Mouse (Mus musculus): ENCODE measurements at regions not wholly inside any gene's neighbourhood (a gene's known extent, or its start where the extent isn't known, plus 50 kb on each side); places are given as distances from the start of the nearest gene placed in this dataset.

DNA sequence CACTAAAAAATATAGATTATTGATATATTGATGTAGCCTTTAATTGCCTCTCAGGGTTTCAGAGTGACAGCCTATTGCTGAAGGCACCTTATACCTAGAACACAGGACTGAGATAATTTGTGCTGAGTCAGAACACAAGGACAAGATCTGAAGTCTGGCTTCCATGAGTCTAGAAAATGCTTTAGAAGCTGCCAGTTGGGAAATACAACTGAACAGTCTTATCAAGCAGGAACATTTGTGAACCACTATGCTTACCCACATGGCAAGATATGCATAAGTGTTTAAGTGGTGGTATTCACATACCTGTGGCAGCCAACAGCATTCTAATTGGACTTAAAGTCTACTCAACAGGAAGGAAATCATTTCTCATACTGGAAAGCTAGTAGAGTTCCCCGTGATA, 202.1 kb upstream of the Tpm3-rs7 start:
- Histone ChIP-seq H3K27ac (no peak overlapping the region), H3K4me1 (no peaks in the 10 kb centered on the region), H3K4me3 (no peak overlapping the region), H3K27me3 (ENCODE audit: insufficient read depth, poor library complexity, severe bottlenecking) (no peaks in the 10 kb centered on the region), H3K9me3 (no peaks in the 10 kb centered on the region), H3K36me3 (no peaks in the 10 kb centered on the region)
- no peak for DNase-seq (ENCODE audit: low spot score)
- WGBS = 80% methylated on average over 1 of the region's 1 CpGs

DNA sequence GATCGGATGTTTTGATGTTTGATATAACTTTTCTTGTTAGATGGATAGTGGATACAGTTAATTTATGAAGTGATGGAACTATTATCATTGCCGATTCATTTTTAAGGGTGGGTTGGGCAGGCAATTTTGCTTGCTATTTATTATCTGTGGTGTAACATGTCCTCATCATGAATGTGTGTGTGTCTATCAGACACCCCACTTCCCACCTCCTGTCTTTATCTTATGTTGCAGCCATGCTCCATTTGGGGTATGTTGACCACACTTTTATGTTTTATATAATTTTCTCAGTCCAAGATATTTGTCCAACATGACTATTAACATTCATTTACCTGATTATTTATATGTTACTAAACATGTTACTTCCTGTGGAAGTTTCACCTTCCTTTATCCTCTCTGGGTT, 175.6 kb upstream of the Tpm3-rs7 start:
- no peak for DNase-seq (ENCODE audit: low spot score)
- WGBS = 81% methylated on average over 2 of the region's 2 CpGs

DNA sequence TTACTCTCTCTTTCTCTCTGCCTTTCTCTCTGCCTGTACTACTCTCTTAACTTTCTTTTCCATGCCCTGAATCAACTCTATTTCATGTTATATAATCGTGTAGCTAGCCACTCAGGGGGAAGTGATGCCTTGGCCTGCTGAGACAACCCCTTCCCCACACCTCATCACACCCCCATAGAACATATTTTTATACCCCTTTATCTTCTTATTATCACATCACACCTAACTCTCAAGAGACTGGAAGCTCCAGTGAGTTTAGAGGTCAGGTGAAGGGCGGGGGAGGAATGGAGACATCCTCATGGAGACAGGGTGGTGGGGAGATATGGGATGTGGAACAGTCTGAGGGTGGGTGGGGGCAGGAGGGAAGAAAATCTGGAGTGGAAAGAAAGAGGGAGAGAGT, 145.8 kb upstream of the Tpm3-rs7 start:
- no peak overlapping the region for H3K27ac ChIP-seq
- no peak overlapping the region for H3K4me3 ChIP-seq
- WGBS = 55% methylated on average over 2 of the region's 2 CpGs
- H3K36me3 ChIP-seq = no peaks in the 10 kb centered on the region
- H3K27me3 ChIP-seq (ENCODE audit: insufficient read depth, poor library complexity, severe bottlenecking) = no peaks in the 10 kb centered on the region
- no peaks in the 10 kb centered on the region for H3K9me3 ChIP-seq
- peak; percentile 73 for DNase-seq (ENCODE audit: low spot score)
- H3K4me1 ChIP-seq = peaks cover 13% of the 10 kb centered on the region; the same call in 1 of the 2 replicates

More for the DNA sequence above, 175.6 kb upstream of the Tpm3-rs7 start:
- no peaks in the 10 kb centered on the region for H3K4me1 ChIP-seq
- no peak overlapping the region for H3K4me3 ChIP-seq
- no peaks in the 10 kb centered on the region for H3K27me3 ChIP-seq (ENCODE audit: insufficient read depth, poor library complexity, severe bottlenecking)
- no peaks in the 10 kb centered on the region for H3K36me3 ChIP-seq
- no peaks in the 10 kb centered on the region for H3K9me3 ChIP-seq
- no peak overlapping the region for H3K27ac ChIP-seq

DNA sequence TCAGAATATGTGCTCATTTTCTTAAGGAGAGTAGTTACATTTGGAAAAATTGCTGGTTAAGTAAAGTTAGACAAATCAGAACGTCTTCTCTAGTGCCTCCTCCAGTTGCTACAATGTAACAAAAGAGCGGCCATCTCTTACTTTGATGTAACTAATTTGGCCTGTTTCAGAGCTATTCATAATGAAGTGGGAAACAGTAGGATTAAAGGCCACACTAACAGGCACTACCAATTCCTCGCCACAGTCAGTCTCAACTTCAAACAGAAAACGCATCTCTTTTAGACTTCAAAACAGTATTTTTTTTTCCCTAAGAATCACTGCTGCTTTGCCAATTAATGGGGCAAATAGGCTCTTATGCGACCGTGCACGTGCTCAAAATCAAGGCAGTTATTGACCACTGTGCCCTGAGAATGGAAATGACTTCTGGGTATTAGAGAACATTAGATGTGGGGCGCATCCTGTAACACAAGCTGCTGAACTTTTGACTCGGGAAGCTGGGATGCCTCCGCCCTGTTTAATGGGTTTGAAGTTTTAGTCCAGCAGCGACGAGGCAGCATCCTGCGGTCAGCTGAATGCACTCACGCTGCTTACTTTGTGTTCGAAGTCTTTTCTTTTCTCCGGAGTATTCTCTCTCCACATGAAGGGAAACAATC, 131.9 kb upstream of the Tpm3-rs7 start:
- Histone ChIP-seq H3K27me3 (ENCODE audit: insufficient read depth, poor library complexity, severe bottlenecking) (no peaks in the 10 kb centered on the region), H3K4me3 (no peak overlapping the region), H3K4me1 (no peaks in the 10 kb centered on the region), H3K9me3 (no peaks in the 10 kb centered on the region), H3K27ac (no peak overlapping the region), H3K36me3 (no peaks in the 10 kb centered on the region)
- whole genome bisulfite sequencing = 65% methylated on average over 16 of the region's 16 CpGs
- DNase-seq (ENCODE audit: low spot score) = no peak

DNA sequence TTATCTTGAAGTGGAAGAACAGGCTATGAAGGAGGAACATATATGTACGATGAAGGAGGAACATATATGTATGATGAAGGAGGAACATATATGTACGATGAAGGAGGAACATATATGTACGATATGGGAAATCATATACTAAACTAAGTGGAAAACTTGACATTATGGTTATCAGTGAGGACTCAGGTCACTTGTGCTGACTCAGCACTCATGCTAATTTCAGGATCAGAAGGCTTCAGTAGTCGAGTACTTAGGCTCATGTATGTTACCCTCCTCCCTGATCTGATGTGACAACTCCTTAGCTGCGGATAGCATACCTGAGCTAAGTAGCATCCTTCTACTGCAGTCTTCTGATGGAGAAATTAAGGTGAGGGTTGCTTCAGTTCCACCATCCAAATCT, 102.4 kb upstream of the Tpm3-rs7 start:
- Histone ChIP-seq H3K27ac (no peak overlapping the region), H3K36me3 (no peaks in the 10 kb centered on the region), H3K4me1 (no peaks in the 10 kb centered on the region), H3K27me3 (ENCODE audit: insufficient read depth, poor library complexity, severe bottlenecking) (no peaks in the 10 kb centered on the region), H3K4me3 (no peak overlapping the region), H3K9me3 (no peaks in the 10 kb centered on the region)
- 85% methylated on average over 5 of the region's 5 CpGs for WGBS
- DNase-seq (ENCODE audit: low spot score) = no peak

Measured in heart, embryonic 10.5 days (tissue).